Mouse (Mus musculus): ENCODE data around the gene Gpx3. TPM values are rescaled to one million over a fixed set of nuclear protein-coding genes. Genes with fewer than 3 reads are reported as not detected.

Gene Gpx3
- polyA plus RNA-seq, 1 experiment from 2014 or later = 6,664 TPM

DNA sequence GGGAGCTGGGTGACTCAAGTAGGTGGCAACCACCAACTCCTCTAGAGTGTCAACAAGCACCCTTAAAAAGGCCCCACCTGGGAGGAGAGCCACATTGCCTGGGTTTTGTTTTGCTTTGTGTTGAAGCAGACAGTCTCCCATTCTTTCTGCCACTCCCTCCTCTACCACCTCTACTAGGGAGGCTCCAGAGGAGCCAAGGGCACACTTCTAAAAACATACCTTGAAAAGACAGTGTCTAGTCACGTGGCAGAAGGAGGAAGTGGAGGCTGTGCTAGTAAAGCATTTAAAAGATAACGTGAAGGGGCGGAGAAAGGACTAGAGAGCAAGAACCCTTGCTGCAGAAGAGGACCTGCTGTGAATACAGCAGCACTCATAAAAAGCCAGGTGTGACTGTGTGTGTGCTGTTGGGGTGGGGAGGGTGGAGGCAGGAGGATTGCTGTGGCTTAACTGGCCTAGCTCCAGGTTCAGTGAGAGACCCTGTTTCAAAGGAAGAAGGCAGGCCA is 56.4 kb downstream of the Gpx3 start:
- peak overlapping the region; percentile 65; the same call in 1 of the 2 replicates for H3K27ac ChIP-seq (ENCODE audit: low read depth, low read length)
- H3K4me2 ChIP-seq (replicated peaks; ENCODE audit: low read depth) = no peak overlapping the region
- H3K4me1 ChIP-seq (replicated peaks; ENCODE audit: control insufficient read depth, insufficient read depth, low read length) = peaks cover 5% of the 10 kb centered on the region; the same call in 1 of the 2 replicates
- H3K9ac ChIP-seq (ENCODE audit: low read depth, low read length) = no peak overlapping the region
- 31% methylated on average over 3 of the region's 3 CpGs for WGBS
- no peaks in the 10 kb centered on the region for H3K36me3 ChIP-seq (ENCODE audit: control insufficient read depth, insufficient read depth)
- H3K9me3 ChIP-seq (ENCODE audit: control insufficient read depth) = no peaks in the 10 kb centered on the region
- no peaks in the 10 kb centered on the region for H3K27me3 ChIP-seq (replicated peaks; ENCODE audit: control insufficient read depth, insufficient read depth, low read length)
- no peak overlapping the region for H3K4me3 ChIP-seq (ENCODE audit: low read depth, low read length)
- TF ChIP-seq CTCF (IDR thresholded peaks at IDR 0.05; ENCODE audit: low read depth) = no peak
- peak; percentile 67 for ATAC-seq

Other genes with a start within 250 kb of the Gpx3 start
- gene Cdc42se2, start 114.8 kb upstream of the Gpx3 start, polyA plus RNA-seq (2015; fragmentation: Nextera tagmentation; extraction: Ambion mirVana) = 58.8 and 63.5 TPM in 2 replicates
- 2.7 and 5.8 TPM in 2 replicates for gene Lyrm7, start 41.5 kb upstream of the Gpx3 start, polyA plus RNA-seq (2015; fragmentation: Nextera tagmentation; extraction: Ambion mirVana)
- 1,016 and 1,041 TPM in 2 replicates for gene Hint1, start 36.1 kb upstream of the Gpx3 start, polyA plus RNA-seq (2015; fragmentation: Nextera tagmentation; extraction: Ambion mirVana)
- gene Tnip1, start 60.5 kb downstream of the Gpx3 start, polyA plus RNA-seq (2015; fragmentation: Nextera tagmentation; extraction: Ambion mirVana) = 29.9 and 30.3 TPM in 2 replicates
- 86.9 and 89.2 TPM in 2 replicates for gene Anxa6, start 131.0 kb downstream of the Gpx3 start, polyA plus RNA-seq (2015; fragmentation: Nextera tagmentation; extraction: Ambion mirVana)
- gene Ccdc69, start 175.7 kb downstream of the Gpx3 start, polyA plus RNA-seq (2015; fragmentation: Nextera tagmentation; extraction: Ambion mirVana) = 3.5 and 4.2 TPM in 2 replicates
- 14.8 and 15.4 TPM in 2 replicates for gene Gm2a, start 195.7 kb downstream of the Gpx3 start, polyA plus RNA-seq (2015; fragmentation: Nextera tagmentation; extraction: Ambion mirVana)
- gene Slc36a3, start 249.3 kb downstream of the Gpx3 start, polyA plus RNA-seq (2015; fragmentation: Nextera tagmentation; extraction: Ambion mirVana) = not detected in 2 replicates